In genomic region chr1:52502296-52502695, GRCm38 (mm10) we compare ENCODE assay signal across 18 mouse cellular contexts. TPM values are rescaled to one million over a fixed set of nuclear protein-coding genes. Genes with fewer than 3 reads are reported as not detected.
DNase-seq lines count a peak whose midpoint lies in the region; ATAC-seq and TF ChIP-seq lines count a peak whose summit lies in the region.
"Had no signal": no experiment of that assay in that cellular context is flagged by ENCODE, and none has a peak within 500 bp of the region (broad histone marks: within the 10 kb centered on the region; RNA-seq: fewer than 3 reads in every experiment).

No protein-coding gene starts in this region.

- H3K36me3 ChIP-seq in heart, postnatal 0 days (replicated peaks; ENCODE audit: control insufficient read depth, insufficient read depth, low read length): no peaks in the 10 kb centered on the region
- no peaks in the 10 kb centered on the region for H3K36me3 ChIP-seq in lung, postnatal 0 days (ENCODE audit: insufficient read depth, low read length)
- H3K36me3 ChIP-seq: hindbrain, embryonic 10.5 days; liver, embryonic 13.5 days; midbrain, embryonic 10.5 days; stomach, embryonic 15.5 days had no signal

- peaks cover 8% of the 10 kb centered on the region; the same call in 1 of the 2 replicates for H3K4me1 ChIP-seq in cerebellum, adult 2 months (ENCODE audit: control insufficient read depth, insufficient read depth, low read length)
- H3K4me1 ChIP-seq in heart, postnatal 0 days (ENCODE audit: control insufficient read depth, insufficient read depth): no peaks in the 10 kb centered on the region; the same call in 1 of the 2 replicates
- no peaks in the 10 kb centered on the region for H3K4me1 ChIP-seq in lung, postnatal 0 days (ENCODE audit: insufficient read depth, low read depth, low read length)
- H3K4me1 ChIP-seq: midbrain, embryonic 10.5 days; stomach, embryonic 15.5 days had no signal

- no peak for TF ChIP-seq POLR2A in cerebellum, adult 2 months (IDR thresholded peaks at IDR 0.05; ENCODE audit: borderline replicate concordance, insufficient read depth, low read length)

- H3K27ac ChIP-seq in cerebellum, adult 2 months (ENCODE audit: insufficient read depth, low read length): peak overlapping the region; percentile 36
- H3K27ac ChIP-seq in heart, postnatal 0 days (ENCODE audit: low read depth): peak overlapping the region; percentile 36; the same call in 1 of the 2 replicates
- H3K27ac ChIP-seq in lung, postnatal 0 days (ENCODE audit: low read length): peak overlapping the region; percentile 48
- H3K27ac ChIP-seq: forebrain, embryonic 13.5 days; hindbrain, embryonic 10.5 days; liver, embryonic 13.5 days; midbrain, embryonic 10.5 days; stomach, embryonic 15.5 days had no signal

- ATAC-seq in heart, postnatal 0 days (ENCODE audit: insufficient read depth, low read depth): no peak
- no peak for ATAC-seq in lung, postnatal 0 days
- ATAC-seq: forebrain, embryonic 13.5 days had no signal

- WGBS in cerebellum, adult 2 months: 48% methylated on average over 4 of the region's 4 CpGs
- 55% methylated on average over 4 of the region's 4 CpGs for WGBS in heart, postnatal 0 days
- WGBS in lung, postnatal 0 days: 45% methylated on average over 4 of the region's 4 CpGs

- no peak overlapping the region for H3K4me3 ChIP-seq in cerebellum, adult 2 months (replicated peaks; ENCODE audit: insufficient read depth, low read depth, low read length)
- no peak overlapping the region for H3K4me3 ChIP-seq in heart, postnatal 0 days (ENCODE audit: low read depth, low read length)
- no peak overlapping the region for H3K4me3 ChIP-seq in lung, postnatal 0 days (ENCODE audit: low read depth, low read length)
- H3K4me3 ChIP-seq: erythroblast, embryonic 14.5 days; forebrain, embryonic 13.5 days; hindbrain, embryonic 10.5 days; liver, embryonic 13.5 days; midbrain, embryonic 10.5 days; stomach, embryonic 15.5 days had no signal

- H3K9me3 ChIP-seq in heart, postnatal 0 days (replicated peaks; ENCODE audit: control insufficient read depth, low read length): no peaks in the 10 kb centered on the region
- H3K9me3 ChIP-seq in lung, postnatal 0 days (ENCODE audit: low read length): no peaks in the 10 kb centered on the region
- H3K9me3 ChIP-seq: forebrain, embryonic 13.5 days; hindbrain, embryonic 10.5 days; liver, embryonic 13.5 days; midbrain, embryonic 10.5 days; stomach, embryonic 15.5 days had no signal

- intact Hi-C loops in heart, postnatal 36 days (cut with DNase I): loop anchor here (5.0 to 10.0 kb wide), 2 partner anchors 225 to 313 kb away; partner anchors contain the start of genes Inpp1 and Mfsd6

- H3K9ac ChIP-seq in heart, postnatal 0 days (replicated peaks; ENCODE audit: low read depth, low read length): no peak overlapping the region
- no peak overlapping the region for H3K9ac ChIP-seq in lung, postnatal 0 days (replicated peaks; ENCODE audit: low read depth)
- H3K9ac ChIP-seq: forebrain, embryonic 13.5 days; liver, embryonic 13.5 days; stomach, embryonic 15.5 days had no signal

- no peak overlapping the region for H3K4me2 ChIP-seq in heart, postnatal 0 days (ENCODE audit: low read depth, low read length)
- H3K4me2 ChIP-seq in lung, postnatal 0 days (replicated peaks; ENCODE audit: low read depth, low read length): no peak overlapping the region
- H3K4me2 ChIP-seq: forebrain, embryonic 13.5 days; heart, embryonic 11.5 days; stomach, embryonic 15.5 days had no signal

- no peak for TF ChIP-seq EP300 in heart, postnatal 0 days (IDR thresholded peaks at IDR 0.05; ENCODE audit: low read depth)
- no peak for TF ChIP-seq EP300 in lung, postnatal 0 days (IDR thresholded peaks at IDR 0.05)

- DNase-seq in cerebellum, adult 2 months: no peak
- DNase-seq in cerebellum, postnatal 4 days (ENCODE audit: low spot score in 2 of 2): no peak
- no peak for DNase-seq in heart, postnatal 0 days (ENCODE audit: low spot score)
- DNase-seq in heart, postnatal 36 days: no peak
- no peak for DNase-seq in lung, postnatal 0 days (ENCODE audit: low spot score)
- DNase-seq in lung, postnatal 4 days: no peak
- DNase-seq in testis, postnatal 14 days (ENCODE audit: low spot score): peak; percentile 48
- DNase-seq in urinary bladder, postnatal 36 days (ENCODE audit: low spot score in 2 of 2): no peak
- DNase-seq: adrenal gland, postnatal 14 days; left cerebral cortex, postnatal 4 days; liver, embryonic 13.5 days; retina, postnatal 1 day had no signal

- no peak for TF ChIP-seq CTCF in cerebellum, adult 2 months (IDR thresholded peaks at IDR 0.05; ENCODE audit: borderline replicate concordance, insufficient read depth, low read depth, low read length)
- TF ChIP-seq CTCF in heart, postnatal 0 days (IDR thresholded peaks at IDR 0.05; ENCODE audit: low read depth): no peak
- no peak for TF ChIP-seq CTCF in lung, postnatal 0 days (IDR thresholded peaks at IDR 0.05)

- H3K27me3 ChIP-seq in cerebellum, adult 2 months (ENCODE audit: control insufficient read depth, insufficient read depth, low read length): no peaks in the 10 kb centered on the region
- H3K27me3 ChIP-seq in heart, postnatal 0 days (ENCODE audit: control insufficient read depth, insufficient read depth, low read length): no peaks in the 10 kb centered on the region
- H3K27me3 ChIP-seq in lung, postnatal 0 days (replicated peaks; ENCODE audit: insufficient read depth, low read length): no peaks in the 10 kb centered on the region
- H3K27me3 ChIP-seq: forebrain, embryonic 13.5 days; stomach, embryonic 15.5 days had no signal

RNA-seq across cellular contexts. Expression of gene Nab1, which starts 1.8 kb away (rescaled TPM):
- polyA plus RNA-seq in cerebellum, adult 2 months (2012; rRNA removed): 23.4 and 25.1 TPM in 2 replicates
- total RNA-seq in heart, postnatal 0 days (2014; rRNA removed; ENCODE audit: low replicate concordance): 23.7 and 31.9 TPM in 2 replicates
- 13.2 and 15.0 TPM in 2 replicates for polyA plus RNA-seq in heart, postnatal 0 days (2015; fragmentation: Nextera tagmentation; extraction: Ambion mirVana)
- total RNA-seq in heart, postnatal 36 days (2021): 10 to 100 TPM; 20.2 to 27.4 TPM
- 16.8 and 22.7 TPM in 2 replicates for polyA plus RNA-seq in lung, postnatal 0 days (2015; fragmentation: Nextera tagmentation; extraction: Ambion mirVana)
